Mouse (Mus musculus) urinary bladder, postnatal 14 days (tissue): ENCODE measurements around the gene Ces2e.
"Not testable (repeated sequence)": the region's sequence is repeated elsewhere in the genome, so short reads cannot be mapped to it uniquely, and the experiment has no call there.

Experiments used
- DNase-seq: peaks from one replicate; pipeline ENCODE4 v3.0.0; 2021; ENCODE audit warnings: low spot score

The Ces2e gene

GRCm38 (mm10) chr8:104925972-104926596, at the start of gene Ces2e:
TSS of gene Ces2e (plus strand) at chr8:104926260.
- DNase-seq: no peak

GRCm38 (mm10) chr8:104886223-104886926, 39.7 kb upstream of the Ces2e start:
- DNase-seq: not testable (repeated sequence)

- DNase-seq: no peak
These were observed 24.3 kb upstream of the Ces2e start for GRCm38 (mm10) chr8:104901746-104902145.

GRCm38 (mm10) chr8:104907111-104907510, 18.9 kb upstream of the Ces2e start:
- DNase-seq: no peak

- DNase-seq: peak; percentile 17
These were observed 17.0 kb upstream of the Ces2e start for GRCm38 (mm10) chr8:104909021-104909420.

- not testable (repeated sequence) for DNase-seq
These were observed 16.4 kb upstream of the Ces2e start for GRCm38 (mm10) chr8:104909651-104910050.

GRCm38 (mm10) chr8:104927301-104927700, 1.2 kb downstream of the Ces2e start:
- DNase-seq: no peak

GRCm38 (mm10) chr8:104944665-104945064, 18.6 kb downstream of the Ces2e start:
- no peak for DNase-seq

- peak; percentile 28 for DNase-seq
These were observed 21.0 kb downstream of the Ces2e start, which contains the start of gene Ces2f for GRCm38 (mm10) chr8:104947056-104947455. TSS of gene Ces2f (plus strand) at chr8:104947356.

- no peak for DNase-seq
These were observed 23.0 kb downstream of the Ces2e start for GRCm38 (mm10) chr8:104949031-104949430.

- DNase-seq: peak; percentile 65
These were observed 35.5 kb downstream of the Ces2e start, which contains the start of gene Ces2g for GRCm38 (mm10) chr8:104961537-104961961. TSS of gene Ces2g (plus strand) at chr8:104961718.

- DNase-seq: no peak
These were observed 36.3 kb downstream of the Ces2e start for GRCm38 (mm10) chr8:104962229-104962901.

GRCm38 (mm10) chr8:104963375-104963894, 37.4 kb downstream of the Ces2e start:
- DNase-seq: peak; percentile 56

- DNase-seq: no peak
These were observed 58.1 kb downstream of the Ces2e start for GRCm38 (mm10) chr8:104984126-104984525.
